Mouse (Mus musculus): ENCODE measurements around the gene Il17c. TPM values are rescaled to one million over a fixed set of nuclear protein-coding genes. Genes with fewer than 3 reads are reported as not detected.

Gene Il17c
- polyA plus RNA-seq, 1 experiment, result not detected

GRCm38 (mm10) chr8:122463651-122464640, 42.1 kb downstream of the Il17c start:
- Histone ChIP-seq H3K9me3 (replicated peaks; ENCODE audit: control insufficient read depth, insufficient read depth, low read length, poor library complexity, severe bottlenecking) (no peaks in the 10 kb centered on the region), H3K4me3 (ENCODE audit: low read depth, low read length) (no peak overlapping the region), H3K4me1 (ENCODE audit: control insufficient read depth, insufficient read depth, low read length) (peaks cover 6% of the 10 kb centered on the region), H3K27ac (ENCODE audit: insufficient read depth, low read length) (no peak overlapping the region), H3K36me3 (ENCODE audit: control insufficient read depth, insufficient read depth, low read length, poor library complexity, severe bottlenecking) (no peaks in the 10 kb centered on the region), H3K27me3 (ENCODE audit: control insufficient read depth, insufficient read depth, low read length, poor library complexity, severe bottlenecking) (no peaks in the 10 kb centered on the region), H3K9ac (ENCODE audit: low read depth, poor library complexity, severe bottlenecking) (no peak overlapping the region)
- TF ChIP-seq CTCF (IDR thresholded peaks at IDR 0.05; ENCODE audit: low read depth, low read length), result no peak
- no peak for TF ChIP-seq EP300 (IDR thresholded peaks at IDR 0.05; ENCODE audit: insufficient read depth, low read depth, low read length)
- no peak for TF ChIP-seq POLR2A (IDR thresholded peaks at IDR 0.05; ENCODE audit: insufficient read depth, low read length)

- no peak for TF ChIP-seq CTCF (IDR thresholded peaks at IDR 0.05; ENCODE audit: low read depth, low read length)
- no peak for TF ChIP-seq EP300 (IDR thresholded peaks at IDR 0.05; ENCODE audit: insufficient read depth, low read depth, low read length)
- TF ChIP-seq POLR2A (IDR thresholded peaks at IDR 0.05; ENCODE audit: insufficient read depth, low read length), result no peak
- no peak overlapping the region for H3K4me3 ChIP-seq (ENCODE audit: low read depth, low read length)
- no peaks in the 10 kb centered on the region for H3K9me3 ChIP-seq (replicated peaks; ENCODE audit: control insufficient read depth, insufficient read depth, low read length, poor library complexity, severe bottlenecking)
These were observed 43.2 kb downstream of the Il17c start for GRCm38 (mm10) chr8:122464985-122465384.

GRCm38 (mm10) chr8:122467816-122468215, 46.0 kb downstream of the Il17c start:
- Histone ChIP-seq H3K36me3 (ENCODE audit: control insufficient read depth, insufficient read depth, low read length, poor library complexity, severe bottlenecking) (no peaks in the 10 kb centered on the region), H3K4me3 (ENCODE audit: low read depth, low read length) (no peak overlapping the region), H3K9ac (ENCODE audit: low read depth, poor library complexity, severe bottlenecking) (no peak overlapping the region), H3K27ac (ENCODE audit: insufficient read depth, low read length) (no peak overlapping the region), H3K4me1 (ENCODE audit: control insufficient read depth, insufficient read depth, low read length) (peaks cover 1% of the 10 kb centered on the region), H3K9me3 (replicated peaks; ENCODE audit: control insufficient read depth, insufficient read depth, low read length, poor library complexity, severe bottlenecking) (no peaks in the 10 kb centered on the region), H3K27me3 (ENCODE audit: control insufficient read depth, insufficient read depth, low read length, poor library complexity, severe bottlenecking) (no peaks in the 10 kb centered on the region)
- TF ChIP-seq EP300 (IDR thresholded peaks at IDR 0.05; ENCODE audit: insufficient read depth, low read depth, low read length) (no peak), CTCF (IDR thresholded peaks at IDR 0.05; ENCODE audit: low read depth, low read length) (no peak), POLR2A (IDR thresholded peaks at IDR 0.05; ENCODE audit: insufficient read depth, low read length) (no peak)

More at GRCm38 (mm10) chr8:122464985-122465384, 43.2 kb downstream of the Il17c start:
- H3K27me3 ChIP-seq (ENCODE audit: control insufficient read depth, insufficient read depth, low read length, poor library complexity, severe bottlenecking), result no peaks in the 10 kb centered on the region
- no peak overlapping the region for H3K27ac ChIP-seq (ENCODE audit: insufficient read depth, low read length)
- no peak overlapping the region for H3K9ac ChIP-seq (ENCODE audit: low read depth, poor library complexity, severe bottlenecking)
- peaks cover 6% of the 10 kb centered on the region for H3K4me1 ChIP-seq (ENCODE audit: control insufficient read depth, insufficient read depth, low read length)
- no peaks in the 10 kb centered on the region for H3K36me3 ChIP-seq (ENCODE audit: control insufficient read depth, insufficient read depth, low read length, poor library complexity, severe bottlenecking)

- Histone ChIP-seq H3K27ac (ENCODE audit: insufficient read depth, low read length) (no peak overlapping the region), H3K9me3 (replicated peaks; ENCODE audit: control insufficient read depth, insufficient read depth, low read length, poor library complexity, severe bottlenecking) (no peaks in the 10 kb centered on the region), H3K36me3 (ENCODE audit: control insufficient read depth, insufficient read depth, low read length, poor library complexity, severe bottlenecking) (no peaks in the 10 kb centered on the region), H3K27me3 (ENCODE audit: control insufficient read depth, insufficient read depth, low read length, poor library complexity, severe bottlenecking) (no peaks in the 10 kb centered on the region), H3K4me1 (ENCODE audit: control insufficient read depth, insufficient read depth, low read length) (no peaks in the 10 kb centered on the region), H3K9ac (ENCODE audit: low read depth, poor library complexity, severe bottlenecking) (no peak overlapping the region), H3K4me3 (ENCODE audit: low read depth, low read length) (no peak overlapping the region)
- no peak for TF ChIP-seq POLR2A (IDR thresholded peaks at IDR 0.05; ENCODE audit: insufficient read depth, low read length)
- no peak for TF ChIP-seq CTCF (IDR thresholded peaks at IDR 0.05; ENCODE audit: low read depth, low read length)
- TF ChIP-seq EP300 (IDR thresholded peaks at IDR 0.05; ENCODE audit: insufficient read depth, low read depth, low read length), result no peak
These were observed 47.6 kb downstream of the Il17c start for GRCm38 (mm10) chr8:122469407-122469806.

- Histone ChIP-seq H3K27ac (ENCODE audit: insufficient read depth, low read length) (no peak overlapping the region), H3K9ac (ENCODE audit: low read depth, poor library complexity, severe bottlenecking) (no peak overlapping the region), H3K36me3 (ENCODE audit: control insufficient read depth, insufficient read depth, low read length, poor library complexity, severe bottlenecking) (no peaks in the 10 kb centered on the region), H3K4me3 (ENCODE audit: low read depth, low read length) (no peak overlapping the region), H3K27me3 (ENCODE audit: control insufficient read depth, insufficient read depth, low read length, poor library complexity, severe bottlenecking) (no peaks in the 10 kb centered on the region), H3K9me3 (replicated peaks; ENCODE audit: control insufficient read depth, insufficient read depth, low read length, poor library complexity, severe bottlenecking) (no peaks in the 10 kb centered on the region), H3K4me1 (ENCODE audit: control insufficient read depth, insufficient read depth, low read length) (no peaks in the 10 kb centered on the region)
- TF ChIP-seq EP300 (IDR thresholded peaks at IDR 0.05; ENCODE audit: insufficient read depth, low read depth, low read length), result no peak
- no peak for TF ChIP-seq CTCF (IDR thresholded peaks at IDR 0.05; ENCODE audit: low read depth, low read length)
- no peak for TF ChIP-seq POLR2A (IDR thresholded peaks at IDR 0.05; ENCODE audit: insufficient read depth, low read length)
These were observed 48.1 kb downstream of the Il17c start for GRCm38 (mm10) chr8:122469965-122470364.

GRCm38 (mm10) chr8:122470691-122471090, 48.9 kb downstream of the Il17c start:
- Histone ChIP-seq H3K27ac (ENCODE audit: insufficient read depth, low read length) (no peak overlapping the region), H3K36me3 (ENCODE audit: control insufficient read depth, insufficient read depth, low read length, poor library complexity, severe bottlenecking) (no peaks in the 10 kb centered on the region), H3K4me3 (ENCODE audit: low read depth, low read length) (no peak overlapping the region), H3K9me3 (replicated peaks; ENCODE audit: control insufficient read depth, insufficient read depth, low read length, poor library complexity, severe bottlenecking) (no peaks in the 10 kb centered on the region), H3K9ac (ENCODE audit: low read depth, poor library complexity, severe bottlenecking) (no peak overlapping the region), H3K4me1 (ENCODE audit: control insufficient read depth, insufficient read depth, low read length) (no peaks in the 10 kb centered on the region), H3K27me3 (ENCODE audit: control insufficient read depth, insufficient read depth, low read length, poor library complexity, severe bottlenecking) (no peaks in the 10 kb centered on the region)
- TF ChIP-seq EP300 (IDR thresholded peaks at IDR 0.05; ENCODE audit: insufficient read depth, low read depth, low read length) (no peak), POLR2A (IDR thresholded peaks at IDR 0.05; ENCODE audit: insufficient read depth, low read length) (no peak), CTCF (IDR thresholded peaks at IDR 0.05; ENCODE audit: low read depth, low read length) (no peak)

Other genes with a start within 250 kb of the Il17c start
- 15.5 and 16.8 TPM in 2 replicates for gene Zfpm1, start 139.9 kb upstream of the Il17c start, polyA plus RNA-seq (2011; ENCODE audit: insufficient read depth, insufficient read length, low read depth, missing spikeins)
- gene Trhr2, start 61.3 kb upstream of the Il17c start, polyA plus RNA-seq (2011; ENCODE audit: insufficient read depth, insufficient read length, low read depth, missing spikeins), result not detected in 2 replicates
- gene Zc3h18, start 45.4 kb upstream of the Il17c start, polyA plus RNA-seq (2011; ENCODE audit: insufficient read depth, insufficient read length, low read depth, missing spikeins), result 67.1 and 67.2 TPM in 2 replicates
- gene Cyba, start 10.9 kb downstream of the Il17c start, polyA plus RNA-seq (2011; ENCODE audit: insufficient read depth, insufficient read length, low read depth, missing spikeins), result 76.1 and 89.4 TPM in 2 replicates
- gene Mvd, start 21.4 kb downstream of the Il17c start, polyA plus RNA-seq (2011; ENCODE audit: insufficient read depth, insufficient read length, low read depth, missing spikeins), result 60.4 and 61.6 TPM in 2 replicates
- gene Snai3, start 38.7 kb downstream of the Il17c start, polyA plus RNA-seq (2011; ENCODE audit: insufficient read depth, insufficient read length, low read depth, missing spikeins), result 10.1 and 10.2 TPM in 2 replicates
- 15.6 and 17.1 TPM in 2 replicates for gene Rnf166, start 54.0 kb downstream of the Il17c start, polyA plus RNA-seq (2011; ENCODE audit: insufficient read depth, insufficient read length, low read depth, missing spikeins)
- 40.0 and 44.2 TPM in 2 replicates for gene Ctu2, start 54.1 kb downstream of the Il17c start, polyA plus RNA-seq (2011; ENCODE audit: insufficient read depth, insufficient read length, low read depth, missing spikeins)
- gene Piezo1, start 129.3 kb downstream of the Il17c start, polyA plus RNA-seq (2011; ENCODE audit: insufficient read depth, insufficient read length, low read depth, missing spikeins), result 59.4 and 61.6 TPM in 2 replicates
- 63.7 and 68.6 TPM in 2 replicates for gene Cdt1, start 146.0 kb downstream of the Il17c start, polyA plus RNA-seq (2011; ENCODE audit: insufficient read depth, insufficient read length, low read depth, missing spikeins)
- 325 and 344 TPM in 2 replicates for gene Aprt, start 154.9 kb downstream of the Il17c start, polyA plus RNA-seq (2011; ENCODE audit: insufficient read depth, insufficient read length, low read depth, missing spikeins)
- gene Galns, start 189.4 kb downstream of the Il17c start, polyA plus RNA-seq (2011; ENCODE audit: insufficient read depth, insufficient read length, low read depth, missing spikeins), result 11.9 and 12.8 TPM in 2 replicates
- gene Trappc2l, start 189.6 kb downstream of the Il17c start, polyA plus RNA-seq (2011; ENCODE audit: insufficient read depth, insufficient read length, low read depth, missing spikeins), result 19.3 and 30.5 TPM in 2 replicates
- gene Pabpn1l, start 200.7 kb downstream of the Il17c start, polyA plus RNA-seq (2011; ENCODE audit: insufficient read depth, insufficient read length, low read depth, missing spikeins), result not detected in 2 replicates